Mouse (Mus musculus): ENCODE measurements at regions not wholly inside any gene's neighbourhood (a gene's known extent, or its start where the extent isn't known, plus 50 kb on each side); places are given as distances from the start of the nearest gene placed in this dataset.

DNA sequence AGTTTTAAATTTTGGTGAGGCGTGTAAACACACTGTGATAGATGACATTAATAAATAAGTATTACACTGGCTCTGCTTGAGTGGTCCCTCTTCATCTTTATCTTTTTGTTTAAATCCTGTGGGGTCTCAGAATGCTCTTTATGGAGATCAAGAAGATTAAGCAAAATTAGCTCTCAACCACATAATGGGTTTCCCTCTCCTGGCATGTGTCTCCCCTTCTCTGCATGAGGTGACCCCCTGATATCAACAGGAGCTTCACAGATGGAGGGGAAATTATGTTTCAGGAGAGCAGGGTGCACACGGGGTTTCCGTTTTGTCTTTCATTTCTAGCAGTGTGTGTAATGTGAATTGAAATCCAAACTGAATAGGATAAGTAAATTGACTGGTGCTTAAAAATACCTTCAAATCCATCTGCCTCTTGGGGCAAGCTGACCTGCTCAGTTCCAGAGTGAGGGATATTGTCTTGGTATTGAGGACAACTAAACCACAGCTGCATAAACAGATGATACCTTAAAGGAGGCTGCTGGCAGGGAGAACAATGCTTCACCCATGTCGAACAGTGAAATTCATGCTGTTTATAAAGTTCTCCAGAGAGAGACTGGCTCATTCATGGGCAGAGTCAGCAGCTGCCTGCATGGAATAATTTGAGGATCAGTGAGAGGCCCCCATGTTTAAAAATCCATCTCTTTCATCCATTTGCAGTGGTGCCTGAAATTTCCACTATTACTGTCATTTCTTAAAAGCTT is 518.3 kb upstream of the Nr2f1 start:
- no peak for ATAC-seq (replicated peaks; ENCODE audit: poor library complexity, severe bottlenecking)

DNA sequence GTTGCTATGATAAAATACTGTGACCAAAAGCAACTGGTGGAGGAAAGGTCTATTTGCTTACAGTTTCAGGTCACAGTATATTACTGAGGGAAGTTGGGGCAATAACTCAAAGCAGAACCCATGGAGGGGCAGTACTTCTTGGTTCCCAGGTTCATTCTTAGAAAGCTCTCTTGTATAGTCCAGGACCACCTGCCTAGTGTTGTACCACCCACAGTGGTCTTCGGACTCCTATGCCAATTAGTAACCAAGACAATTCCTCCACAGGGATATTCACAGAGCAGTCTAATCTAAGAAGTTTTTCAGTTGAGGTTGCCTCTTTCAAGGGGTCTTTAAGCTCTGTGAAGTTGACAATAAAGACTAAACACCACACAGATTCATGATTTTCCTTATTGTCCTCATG is 517.6 kb upstream of the Nr2f1 start:
- ATAC-seq (replicated peaks; ENCODE audit: poor library complexity, severe bottlenecking), result no peak

DNA sequence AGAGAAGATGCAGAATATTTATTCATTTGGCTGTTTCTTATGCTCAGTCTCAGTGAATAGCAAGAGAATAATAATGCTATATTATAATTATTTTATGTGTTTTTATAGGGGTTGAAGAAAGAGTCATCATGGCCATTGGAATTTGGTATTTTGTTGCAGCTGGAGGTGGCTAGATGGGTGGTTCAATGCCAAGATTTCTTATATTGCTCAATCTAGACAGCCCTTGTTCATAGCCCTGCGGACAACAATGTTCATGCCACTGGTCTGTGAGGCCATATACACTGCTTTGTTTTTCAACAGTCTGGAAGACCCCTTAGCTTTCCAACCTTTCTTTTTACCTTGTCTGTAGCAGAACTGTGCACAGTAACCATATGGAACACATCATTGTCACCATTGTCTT is 505.1 kb upstream of the Nr2f1 start:
- ATAC-seq (replicated peaks; ENCODE audit: poor library complexity, severe bottlenecking), result no peak

DNA sequence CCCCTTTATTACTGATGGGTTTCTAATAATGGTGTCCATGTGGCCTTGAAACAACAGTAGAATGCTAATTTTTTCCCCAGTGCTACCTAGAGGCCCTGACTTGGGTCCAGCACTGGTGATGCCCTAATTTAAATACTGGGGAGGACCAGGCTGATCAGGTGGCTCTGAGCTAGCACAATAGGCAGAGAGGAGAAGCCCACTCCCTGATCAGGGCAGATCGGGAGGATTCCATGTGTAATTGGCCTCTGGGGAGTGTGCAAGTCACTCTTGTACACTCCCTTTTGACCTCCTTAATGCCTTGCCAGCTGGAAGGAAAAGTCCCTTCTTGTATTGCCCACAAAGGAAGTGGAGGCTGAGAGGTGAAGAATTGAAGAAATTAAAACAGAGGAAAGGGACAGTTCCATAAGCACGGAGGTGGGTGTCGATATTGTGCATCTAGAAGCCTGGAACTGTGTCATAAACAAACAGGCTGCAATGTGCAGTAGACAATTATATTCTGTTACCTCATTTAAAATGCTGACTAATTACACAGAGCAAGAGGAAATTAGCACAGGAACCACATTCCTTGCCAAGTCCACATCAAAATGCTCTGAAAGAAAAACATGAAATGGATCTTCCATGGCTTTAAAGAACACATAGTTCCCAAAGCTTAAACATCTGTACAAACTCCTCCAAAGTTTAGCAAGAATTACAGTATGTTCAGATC is 498.4 kb upstream of the Nr2f1 start:
- ATAC-seq (replicated peaks; ENCODE audit: poor library complexity, severe bottlenecking), result no peak

DNA sequence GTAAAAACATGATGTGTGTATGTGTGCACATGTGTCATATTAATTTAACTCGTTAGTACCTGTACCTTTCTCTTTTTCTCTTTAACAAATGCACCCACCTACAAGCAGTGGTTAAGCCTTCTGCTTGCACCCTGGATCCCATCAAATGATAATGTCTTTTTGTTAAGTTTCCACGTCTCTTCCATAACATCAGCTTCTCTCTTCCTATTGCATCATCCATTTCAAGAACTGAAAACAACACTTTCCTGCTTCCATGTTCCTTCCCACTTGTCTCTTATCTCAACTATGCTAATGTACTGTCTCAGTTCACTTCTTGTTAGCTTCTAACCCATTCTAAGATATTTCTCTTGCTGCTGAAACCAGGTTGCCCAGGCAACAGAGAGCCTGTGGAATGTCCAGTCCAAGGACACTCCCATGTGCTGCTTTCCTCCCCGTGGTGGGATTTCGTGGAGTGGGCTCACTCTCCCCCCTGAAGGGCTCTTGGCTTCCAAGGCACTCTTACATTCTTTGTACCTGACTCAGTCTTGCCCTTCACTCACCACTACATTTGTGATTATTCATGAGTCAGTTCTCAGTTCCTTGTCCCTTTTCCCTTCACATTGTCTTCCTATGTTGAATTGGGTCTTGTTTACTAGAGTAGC is 479.8 kb upstream of the Nr2f1 start:
- ATAC-seq (replicated peaks; ENCODE audit: poor library complexity, severe bottlenecking), result no peak

DNA sequence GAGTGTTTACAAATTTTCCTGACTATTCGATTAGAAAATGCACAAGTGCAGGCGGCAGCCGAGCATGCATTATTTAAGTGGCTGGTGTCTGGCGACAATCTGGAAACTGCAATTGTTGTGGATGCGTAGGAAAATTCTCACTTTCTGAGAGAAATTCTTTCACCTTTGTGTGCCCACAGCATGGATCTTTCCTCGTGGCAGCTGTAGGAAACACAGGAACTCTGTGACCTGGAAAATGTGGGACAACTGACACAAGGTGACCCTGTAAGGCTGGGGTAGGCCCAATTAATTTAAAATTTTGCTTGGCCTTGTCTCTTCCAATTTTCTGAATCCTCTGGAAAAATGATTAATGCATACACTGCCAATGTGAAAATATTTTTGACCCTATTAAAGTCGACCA is 478.7 kb upstream of the Nr2f1 start:
- no peak for ATAC-seq (replicated peaks; ENCODE audit: poor library complexity, severe bottlenecking)

DNA sequence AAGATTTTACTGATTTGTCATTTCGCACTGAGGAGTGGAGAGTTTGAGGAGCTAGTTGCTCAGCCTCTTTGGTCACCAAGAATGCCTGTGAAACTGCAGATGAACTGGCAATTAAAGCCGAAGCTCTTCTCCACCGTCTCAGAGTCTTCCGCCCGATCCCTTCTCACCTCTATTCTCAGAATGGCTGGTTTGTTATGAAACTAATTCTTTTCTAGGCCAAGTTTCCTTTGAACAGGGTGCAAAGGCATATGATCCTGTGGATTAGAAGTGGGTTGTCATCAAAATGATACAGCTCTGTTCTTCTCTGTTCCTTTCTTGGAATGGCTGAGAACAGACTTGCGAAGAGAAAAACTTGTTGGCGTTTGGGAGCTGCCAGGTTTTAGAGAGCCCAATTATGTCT is 458.7 kb upstream of the Nr2f1 start:
- no peak for ATAC-seq (replicated peaks; ENCODE audit: poor library complexity, severe bottlenecking)

DNA sequence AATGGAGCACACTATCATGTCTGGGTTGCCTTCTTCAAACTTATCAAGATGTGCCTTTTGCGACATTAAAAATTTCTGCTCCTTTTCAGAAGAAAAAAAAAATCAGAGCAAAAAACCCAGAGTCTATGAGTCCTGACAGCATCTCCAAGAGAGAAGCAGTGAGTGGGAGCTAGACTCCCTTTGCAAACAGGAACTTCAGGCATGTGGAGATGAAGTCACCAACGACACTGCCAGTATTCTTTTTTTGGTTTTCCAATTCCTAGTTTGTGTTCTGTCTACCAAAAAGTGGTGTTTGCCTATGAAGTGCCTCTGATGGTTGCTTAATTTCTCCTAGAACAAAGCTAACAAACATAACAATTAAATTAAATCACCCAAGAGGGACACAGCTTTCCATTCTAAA is 457.2 kb upstream of the Nr2f1 start:
- no peak for ATAC-seq (replicated peaks; ENCODE audit: poor library complexity, severe bottlenecking)

DNA sequence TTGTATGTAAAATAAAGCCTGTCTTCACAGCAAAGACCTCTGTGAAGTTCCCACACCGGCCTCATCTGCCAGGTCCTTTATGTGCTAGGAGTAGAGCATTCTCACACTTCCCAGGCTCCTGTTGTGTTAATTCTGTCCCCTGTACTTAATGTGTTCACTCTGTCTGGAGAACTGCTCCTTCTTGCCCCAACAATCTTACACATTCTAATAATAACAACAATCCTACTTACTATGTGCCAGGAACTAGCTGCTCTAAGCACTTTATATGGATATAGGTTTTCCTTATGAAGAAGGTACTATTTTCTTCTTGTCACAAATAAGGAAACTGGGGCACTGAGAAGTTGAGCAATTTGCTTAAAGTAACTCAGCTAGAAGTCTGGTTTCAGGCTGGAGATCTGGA is 456.6 kb upstream of the Nr2f1 start:
- ATAC-seq (replicated peaks; ENCODE audit: poor library complexity, severe bottlenecking), result no peak

DNA sequence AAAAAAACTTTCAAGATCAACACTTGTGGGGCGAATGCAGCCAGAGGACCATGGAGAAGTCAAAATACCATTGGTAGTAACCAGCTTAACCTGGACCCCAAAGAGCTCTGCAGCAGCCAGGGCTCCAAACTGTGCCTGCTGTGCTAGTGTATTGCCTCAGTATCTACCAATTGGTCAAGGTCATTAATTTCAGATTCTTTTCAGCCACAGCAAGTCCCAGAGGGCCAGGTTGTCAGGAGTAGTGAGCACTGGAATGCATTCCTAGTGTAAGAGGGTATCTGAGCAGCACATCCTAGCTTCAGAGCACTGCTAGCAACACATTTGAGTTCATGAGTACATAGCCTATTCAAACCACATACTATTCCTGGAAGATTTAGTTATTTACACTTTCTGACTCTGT is 451.3 kb upstream of the Nr2f1 start:
- no peak for ATAC-seq (replicated peaks; ENCODE audit: poor library complexity, severe bottlenecking)

DNA sequence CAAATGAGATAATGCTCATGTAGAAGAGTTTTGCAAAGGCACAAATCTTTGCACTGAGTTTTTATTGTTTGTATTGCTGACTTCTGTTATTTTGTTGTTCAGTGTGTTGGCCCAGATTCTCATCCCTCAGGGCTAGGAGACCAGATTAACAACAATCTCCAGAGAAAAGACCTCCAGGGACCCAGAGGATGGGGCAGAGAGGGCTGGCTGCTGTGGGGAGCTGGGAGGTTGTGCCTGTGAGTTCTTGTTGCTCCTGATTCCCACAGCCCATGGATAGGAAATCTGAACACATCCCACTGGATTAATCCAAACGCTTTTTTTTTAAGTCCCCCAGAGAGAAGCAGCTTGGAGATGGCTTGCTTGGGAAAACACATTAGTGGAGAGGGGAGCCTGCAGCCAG is 445.0 kb upstream of the Nr2f1 start:
- no peak for ATAC-seq (replicated peaks; ENCODE audit: poor library complexity, severe bottlenecking)

DNA sequence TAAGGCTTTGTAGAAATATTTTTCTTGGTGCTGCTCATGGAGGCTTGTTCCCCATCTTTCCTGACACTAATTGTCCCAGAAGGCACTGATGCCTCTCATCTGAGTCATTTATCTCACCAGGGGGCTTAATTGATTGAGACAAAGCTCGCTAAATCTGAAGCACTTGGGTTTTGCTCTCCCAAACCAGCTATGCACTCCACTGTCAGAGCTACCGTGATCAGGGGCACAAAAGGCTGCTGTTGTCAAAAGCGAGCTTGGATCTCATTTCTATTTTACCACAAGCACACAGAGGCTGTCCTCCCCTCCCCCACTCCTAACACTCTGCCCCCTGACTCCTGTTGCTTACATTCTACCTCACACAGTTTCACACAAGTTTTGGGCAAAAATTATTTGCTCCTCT is 443.5 kb upstream of the Nr2f1 start:
- no peak for ATAC-seq (replicated peaks; ENCODE audit: poor library complexity, severe bottlenecking)

DNA sequence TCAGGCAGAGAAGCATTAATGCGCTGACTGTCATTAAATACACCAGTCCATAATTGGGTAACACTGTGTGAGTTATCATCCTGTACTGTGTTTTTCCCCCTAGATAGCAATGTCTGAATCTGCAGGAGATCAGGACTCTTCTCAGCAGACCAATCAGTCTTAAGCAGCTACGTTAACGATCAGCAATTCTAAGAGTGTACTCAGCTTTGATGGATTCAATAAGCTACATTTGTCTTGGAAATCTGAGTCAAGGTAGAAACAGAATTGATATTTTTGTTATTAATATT is 442.8 kb upstream of the Nr2f1 start:
- ATAC-seq (replicated peaks; ENCODE audit: poor library complexity, severe bottlenecking), result no peak

DNA sequence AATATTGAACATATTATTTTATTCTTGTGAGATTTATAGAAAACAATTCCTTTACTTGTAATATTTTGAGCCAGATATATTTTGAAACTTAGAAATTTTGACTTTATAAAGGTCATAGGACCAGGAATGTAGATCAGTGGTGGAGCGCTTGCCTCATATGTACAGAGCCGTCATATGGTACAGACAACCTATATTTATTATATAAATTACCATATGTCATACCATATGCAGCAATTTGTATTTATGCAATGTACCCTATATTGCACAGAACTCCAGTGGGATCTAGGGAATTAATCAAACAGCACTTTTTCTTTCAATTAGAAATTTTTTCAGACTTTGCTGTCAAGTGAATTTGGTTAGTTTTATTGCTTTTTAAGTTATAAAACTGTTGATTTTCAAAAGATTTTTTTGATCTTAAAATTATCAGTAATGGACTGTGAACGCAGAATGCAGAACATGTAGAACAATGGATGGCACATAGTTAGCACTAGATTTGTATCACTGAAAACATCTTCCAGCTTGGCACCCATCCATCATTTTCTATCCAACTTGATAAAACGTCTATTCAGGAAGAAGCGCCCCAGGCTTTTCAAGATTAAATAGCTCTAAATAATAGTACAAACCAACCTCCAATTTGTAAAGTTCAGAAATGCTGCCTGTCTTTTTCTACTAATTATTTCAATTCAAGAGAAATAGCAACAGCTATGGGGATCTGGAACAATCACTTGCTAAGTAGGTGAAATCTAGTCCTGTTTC is 442.3 kb upstream of the Nr2f1 start:
- ATAC-seq (replicated peaks; ENCODE audit: poor library complexity, severe bottlenecking), result no peak

DNA sequence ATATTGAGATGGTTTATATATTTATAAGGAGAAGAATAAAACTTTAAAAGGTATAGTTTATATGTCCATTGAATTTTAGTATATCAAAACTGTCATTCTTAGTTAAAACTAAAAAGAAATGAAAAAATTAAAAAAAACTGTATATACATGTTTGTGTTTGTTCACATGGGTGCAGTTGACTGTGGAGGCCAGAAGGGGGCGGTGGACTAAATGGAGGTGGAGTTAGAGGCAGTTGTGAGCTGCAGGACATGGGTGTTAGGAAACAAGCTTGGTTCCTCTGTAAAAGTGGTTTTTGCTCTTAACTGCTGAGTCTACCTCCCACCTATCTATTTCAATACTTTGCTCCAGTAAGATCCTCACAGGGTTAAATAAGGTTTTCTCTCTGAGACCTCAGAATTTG is 440.8 kb upstream of the Nr2f1 start:
- ATAC-seq (replicated peaks; ENCODE audit: poor library complexity, severe bottlenecking), result no peak

DNA sequence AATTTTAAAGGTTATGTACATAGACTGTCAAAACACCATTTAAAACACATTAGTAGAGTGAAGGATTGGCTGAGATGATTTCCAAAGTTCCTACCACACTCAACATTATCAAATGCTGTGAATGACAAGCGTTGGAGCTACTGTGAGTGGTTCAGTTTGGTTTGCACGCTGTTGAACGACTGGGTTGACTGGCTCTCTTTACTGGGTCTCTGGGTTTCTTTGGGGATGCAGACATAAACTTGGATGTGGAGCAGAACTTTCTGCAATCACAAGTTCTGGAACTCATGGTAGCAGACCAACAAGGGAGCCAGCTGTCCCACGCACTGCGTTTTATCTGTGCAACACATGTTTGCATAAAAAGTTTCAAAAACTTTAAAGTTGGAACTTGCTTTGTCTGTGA is 438.9 kb upstream of the Nr2f1 start:
- ATAC-seq (replicated peaks; ENCODE audit: poor library complexity, severe bottlenecking), result no peak

DNA sequence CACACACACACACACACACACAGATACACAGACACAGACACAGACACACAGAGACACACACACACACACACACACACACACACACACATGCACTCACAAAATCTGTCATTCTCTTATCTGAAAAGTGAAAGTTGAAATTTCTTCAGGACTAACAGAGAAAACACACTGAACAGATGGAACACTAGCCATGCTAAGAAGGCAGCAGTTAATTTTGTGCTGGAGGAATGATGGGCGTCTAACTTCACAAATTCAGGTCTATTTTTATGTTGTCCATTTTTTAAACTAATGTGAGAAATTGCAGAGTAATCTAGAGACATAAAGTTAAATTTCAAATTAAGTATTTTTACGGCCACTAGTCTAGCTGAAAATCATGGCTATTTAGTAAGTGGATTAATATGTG is 432.1 kb upstream of the Nr2f1 start:
- no peak for ATAC-seq (replicated peaks; ENCODE audit: poor library complexity, severe bottlenecking)

DNA sequence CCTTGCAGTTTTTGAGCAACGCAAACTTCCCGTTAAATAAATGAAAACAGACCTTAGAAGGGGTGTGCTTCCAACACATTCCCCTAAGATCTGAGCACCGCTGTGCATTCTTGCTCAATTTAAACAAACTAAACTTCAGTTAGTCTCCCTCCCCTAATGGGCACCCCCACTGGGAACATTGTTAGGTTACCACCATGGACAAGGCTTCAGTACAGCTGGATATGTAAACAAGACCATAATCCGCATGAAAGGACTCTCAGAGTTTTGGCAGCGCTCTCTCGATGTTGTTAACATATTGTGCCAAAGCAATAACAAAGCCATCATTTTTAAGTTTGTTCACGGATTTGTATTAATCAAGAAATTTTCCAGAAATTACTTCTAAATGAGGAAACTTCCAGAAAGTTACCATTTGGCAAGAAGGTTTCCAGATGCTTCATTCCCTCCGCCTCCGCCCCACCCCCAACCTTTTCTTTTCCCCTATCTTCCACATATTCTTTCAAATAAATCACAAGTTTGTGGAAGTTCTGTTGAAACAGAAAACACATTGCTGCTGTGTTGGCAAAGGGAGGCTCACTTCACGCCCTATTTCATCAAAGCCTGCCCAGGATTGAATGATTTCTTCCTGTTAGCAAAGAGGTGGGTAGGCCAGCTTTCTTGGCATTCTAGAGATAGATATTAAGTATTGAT is 429.6 kb upstream of the Nr2f1 start:
- no peak for ATAC-seq (replicated peaks; ENCODE audit: poor library complexity, severe bottlenecking)

DNA sequence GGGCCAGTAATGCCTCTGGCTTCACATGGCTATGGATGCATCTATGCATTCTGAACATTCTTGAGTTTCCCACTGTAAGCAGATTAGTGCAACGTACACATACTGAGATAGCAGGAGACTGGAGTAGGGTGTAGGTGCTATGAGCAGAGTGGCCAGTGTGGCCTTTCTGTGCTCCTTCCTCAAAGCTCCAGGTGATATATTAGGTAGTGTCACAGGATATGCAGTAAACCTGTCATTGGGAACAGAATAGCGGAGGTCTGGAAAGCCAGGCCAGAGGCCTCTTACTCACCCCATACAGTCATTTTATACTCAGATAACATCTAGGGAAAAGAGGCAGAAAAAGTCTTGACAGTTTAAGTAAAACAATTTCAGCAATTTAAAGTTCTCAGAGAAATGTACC is 424.1 kb upstream of the Nr2f1 start:
- no peak for ATAC-seq (replicated peaks; ENCODE audit: poor library complexity, severe bottlenecking)

DNA sequence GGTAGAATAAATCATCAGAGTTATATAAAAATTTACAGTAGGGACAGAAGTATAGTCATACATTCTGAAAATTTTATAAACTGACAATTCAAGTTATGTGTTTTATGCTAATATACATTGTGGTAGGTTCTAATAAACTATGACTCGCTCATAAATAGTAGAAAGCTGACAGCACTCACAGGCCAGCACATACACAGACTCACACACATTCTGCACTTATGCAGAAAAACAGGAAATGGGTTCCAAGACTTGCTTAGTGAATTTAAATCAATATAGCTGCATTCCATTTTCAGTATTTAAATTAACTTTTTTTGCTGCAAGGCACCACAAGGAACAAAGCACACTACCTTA is 403.3 kb upstream of the Nr2f1 start:
- no peak for ATAC-seq (replicated peaks; ENCODE audit: poor library complexity, severe bottlenecking)

All from granulocyte monocyte progenitor cell, adult 5-6 weeks (primary cell).